Mouse (Mus musculus) limb, embryonic 15.5 days (tissue): ENCODE measurements at regions not wholly inside any gene's neighbourhood (a gene's known extent, or its start where the extent isn't known, plus 50 kb on each side); places are given as distances from the start of the nearest gene placed in this dataset.
"Not testable (repeated sequence)": the region's sequence is repeated elsewhere in the genome, so short reads cannot be mapped to it uniquely, and the experiment has no call there.

ENCODE experiments used
- ATAC-seq: fragments of 200-750 bp; cut with Nextera tagmentation; 2 replicates; pipeline ENCODE4 v1.8.0; 2017; ENCODE audit warnings: low read depth, moderate TSS enrichment; ENCODE audit not compliant: insufficient number of reproducible peaks, low FRiP score, low TSS enrichment
- H3K27ac ChIP-seq: fragments of 300-500 bp; sonication (generic); 2 replicates; pipeline ENCODE4 v1.5.1; 2015; ENCODE audit warnings: moderate library complexity, mild to moderate bottlenecking, inconsistent platforms
- H3K27me3 ChIP-seq: fragments of 300-500 bp; sonication (generic); 2 replicates; pipeline ENCODE4 v1.6.1; 2015; ENCODE audit warnings: inconsistent platforms
- H3K36me3 ChIP-seq: fragments of 300-500 bp; sonication (generic); 2 replicates; pipeline ENCODE4 v1.6.1; 2015; ENCODE audit warnings: inconsistent platforms
- H3K4me1 ChIP-seq: fragments of 300-500 bp; sonication (generic); 2 replicates; pipeline ENCODE4 v1.6.1; 2015; ENCODE audit warnings: inconsistent platforms
- H3K4me2 ChIP-seq: fragments of 300-500 bp; sonication (generic); 2 replicates; pipeline ENCODE4 v1.6.1; 2015; ENCODE audit warnings: mild to moderate bottlenecking, inconsistent platforms
- H3K4me3 ChIP-seq: fragments of 300-500 bp; sonication (generic); 2 replicates; pipeline ENCODE4 v1.5.1; 2015; ENCODE audit warnings: mild to moderate bottlenecking, inconsistent platforms
- H3K9ac ChIP-seq: fragments of 300-500 bp; sonication (generic); 2 replicates; pipeline ENCODE4 v1.6.1; 2015; ENCODE audit warnings: inconsistent platforms
- H3K9me3 ChIP-seq: fragments of 300-500 bp; sonication (generic); 2 replicates; pipeline ENCODE4 v1.6.1; 2016; ENCODE audit warnings: inconsistent platforms
- WGBS: fragments of 180-500 bp; shearing (Covaris S2); methylation state at CpG from one replicate; pipeline ENCODE4 v1.1.7; 2015; 5-methylcytosine and 5-hydroxymethylcytosine counted together

DNA sequence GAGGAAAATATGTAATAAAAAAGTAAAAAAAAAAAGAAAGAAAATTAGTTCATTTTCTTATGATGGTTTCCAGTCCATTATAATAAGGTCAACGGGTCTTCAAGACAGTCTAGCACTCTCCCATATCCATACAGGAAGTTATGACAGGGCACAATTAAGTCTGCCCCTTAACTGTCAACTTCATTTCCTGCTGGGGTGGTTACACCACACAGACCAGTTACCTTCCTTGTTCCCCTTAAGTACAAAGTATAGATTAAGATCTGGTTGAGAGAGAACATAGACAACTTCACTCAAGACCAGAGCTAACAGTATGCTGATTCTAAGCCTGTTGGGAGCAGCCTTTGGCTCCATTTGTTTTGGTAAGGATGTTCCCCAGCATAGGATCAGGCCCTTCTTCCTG lies 855.2 kb upstream of the Olfr1507 start:
- H3K9ac ChIP-seq, H3K9me3 ChIP-seq, H3K27me3 ChIP-seq, H3K36me3 ChIP-seq, H3K4me1 ChIP-seq, H3K4me2 ChIP-seq, H3K27ac ChIP-seq, ATAC-seq, H3K4me3 ChIP-seq: not testable (repeated sequence)
- 75% methylated on average over 1 of the region's 1 CpGs for WGBS

GRCm38 (mm10) chr14:53349111-53349510 lies 853.6 kb upstream of the Olfr1507 start:
- not testable (repeated sequence) for H3K4me2 ChIP-seq, H3K4me1 ChIP-seq, H3K9ac ChIP-seq, H3K27ac ChIP-seq, H3K27me3 ChIP-seq, H3K36me3 ChIP-seq, H3K9me3 ChIP-seq, ATAC-seq, H3K4me3 ChIP-seq

DNA sequence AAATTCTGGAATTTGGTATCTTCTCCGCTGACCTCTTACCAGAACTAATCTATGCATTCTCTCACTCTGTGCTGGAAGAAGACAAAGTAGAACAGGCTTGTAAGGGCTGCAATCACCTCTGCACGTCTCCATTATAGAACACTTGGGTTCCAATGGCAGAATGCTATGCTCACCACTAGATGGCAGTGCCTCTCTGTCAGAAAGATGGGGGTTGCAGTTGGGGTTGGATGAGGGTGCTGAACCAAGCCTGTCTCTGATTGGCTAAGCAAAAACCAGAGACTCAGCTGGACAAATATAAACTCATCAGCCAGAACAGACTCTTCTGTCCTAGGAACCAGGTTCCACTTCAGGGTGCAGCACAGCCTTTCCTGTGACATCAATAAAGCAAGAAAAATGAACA lies 850.0 kb upstream of the Olfr1507 start:
- WGBS = 44% methylated on average over 2 of the region's 2 CpGs
- H3K9ac ChIP-seq, H3K27me3 ChIP-seq, H3K9me3 ChIP-seq, ATAC-seq, H3K4me3 ChIP-seq, H3K4me2 ChIP-seq, H3K4me1 ChIP-seq, H3K27ac ChIP-seq, H3K36me3 ChIP-seq: not testable (repeated sequence)

DNA sequence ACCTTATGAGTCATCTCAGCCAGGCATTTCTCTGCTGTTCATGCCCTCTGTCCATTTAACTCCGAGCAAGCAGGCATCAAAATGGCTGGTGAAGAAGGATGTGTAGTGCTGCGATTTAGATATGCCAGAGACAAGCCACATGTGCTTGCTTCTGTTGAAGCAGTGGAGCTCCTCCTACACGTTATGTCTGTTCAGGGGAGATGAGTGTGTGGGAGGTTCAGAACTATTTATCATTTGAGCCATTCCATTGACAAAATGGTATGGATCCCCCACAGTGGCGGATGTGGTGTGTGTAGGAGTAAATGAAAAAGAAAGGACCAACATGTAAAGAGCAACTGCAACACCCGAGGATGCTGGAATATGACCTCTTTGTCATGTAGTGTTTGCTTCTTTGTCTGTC lies 848.3 kb upstream of the Olfr1507 start:
- not testable (repeated sequence) for H3K27ac ChIP-seq, ATAC-seq, H3K4me1 ChIP-seq, H3K9ac ChIP-seq, H3K4me2 ChIP-seq, H3K9me3 ChIP-seq, H3K4me3 ChIP-seq, H3K36me3 ChIP-seq, H3K27me3 ChIP-seq
- WGBS = 67% methylated on average over 5 of the region's 5 CpGs

- ATAC-seq, H3K27ac ChIP-seq, H3K9me3 ChIP-seq, H3K27me3 ChIP-seq, H3K36me3 ChIP-seq, H3K4me1 ChIP-seq, H3K4me3 ChIP-seq, H3K9ac ChIP-seq, H3K4me2 ChIP-seq: not testable (repeated sequence)
- WGBS = 71% methylated on average over 1 of the region's 4 CpGs
Measured at GRCm38 (mm10) chr14:53339167-53339566, 843.6 kb upstream of the Olfr1507 start.

GRCm38 (mm10) chr14:53337446-53337845 lies 841.9 kb upstream of the Olfr1507 start:
- H3K27me3 ChIP-seq, H3K4me3 ChIP-seq, H3K27ac ChIP-seq, H3K4me2 ChIP-seq, ATAC-seq, H3K9ac ChIP-seq, H3K36me3 ChIP-seq, H3K9me3 ChIP-seq, H3K4me1 ChIP-seq: not testable (repeated sequence)
- 54% methylated on average over 5 of the region's 8 CpGs for WGBS

DNA sequence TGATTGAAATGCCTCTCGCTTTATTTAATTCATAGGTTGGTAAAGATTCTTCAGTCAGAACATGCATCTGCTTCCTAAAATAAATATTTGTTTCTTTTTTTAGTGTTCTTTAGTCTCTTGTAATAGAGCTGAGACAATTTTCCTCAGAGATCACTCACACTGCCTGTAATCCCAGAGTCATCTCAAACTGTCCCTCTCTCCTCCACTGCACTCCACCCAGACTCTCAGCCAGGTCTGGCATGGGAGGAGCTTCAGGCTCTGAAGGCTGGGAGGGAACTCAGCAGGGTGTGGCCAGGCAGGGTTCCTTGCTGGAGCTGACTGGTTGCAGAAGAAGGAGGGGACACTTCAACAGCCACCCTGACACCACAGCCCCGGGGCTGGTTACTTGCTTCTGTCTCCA lies 841.2 kb upstream of the Olfr1507 start:
- not testable (repeated sequence) for H3K36me3 ChIP-seq, H3K4me2 ChIP-seq, H3K27me3 ChIP-seq, H3K27ac ChIP-seq, H3K4me1 ChIP-seq, H3K9me3 ChIP-seq, ATAC-seq, H3K9ac ChIP-seq, H3K4me3 ChIP-seq
- WGBS = 0% methylated on average over 1 of the region's 2 CpGs

- not testable (repeated sequence) for H3K4me2 ChIP-seq, H3K4me3 ChIP-seq, H3K27ac ChIP-seq, H3K36me3 ChIP-seq, ATAC-seq, H3K9me3 ChIP-seq, H3K27me3 ChIP-seq, H3K4me1 ChIP-seq, H3K9ac ChIP-seq
- WGBS = no CpG with 5 or more reads among the region's 4 CpGs
Measured at GRCm38 (mm10) chr14:53334451-53334850, 838.9 kb upstream of the Olfr1507 start.

DNA sequence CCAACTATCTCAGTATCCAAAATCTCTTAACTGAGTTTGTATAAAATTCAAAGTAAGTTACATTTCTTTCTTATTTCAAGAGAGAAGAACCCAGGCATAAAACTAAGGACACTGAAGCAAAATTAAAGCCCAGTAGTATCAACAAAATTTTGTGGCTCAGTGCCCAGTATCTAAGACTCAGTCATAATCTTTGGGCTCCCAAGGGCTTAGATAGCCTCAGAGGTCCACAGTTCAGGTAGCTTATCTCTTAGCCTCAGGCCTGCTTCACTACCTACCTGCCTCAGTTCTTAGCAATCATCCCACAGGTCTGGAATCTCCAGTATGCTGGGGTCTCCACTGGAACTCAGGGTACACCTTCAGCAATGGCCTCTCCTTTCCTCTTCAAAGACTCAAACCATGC lies 835.6 kb upstream of the Olfr1507 start:
- ATAC-seq, H3K9me3 ChIP-seq, H3K4me3 ChIP-seq, H3K9ac ChIP-seq, H3K27me3 ChIP-seq, H3K36me3 ChIP-seq, H3K4me2 ChIP-seq, H3K27ac ChIP-seq, H3K4me1 ChIP-seq: not testable (repeated sequence)

DNA sequence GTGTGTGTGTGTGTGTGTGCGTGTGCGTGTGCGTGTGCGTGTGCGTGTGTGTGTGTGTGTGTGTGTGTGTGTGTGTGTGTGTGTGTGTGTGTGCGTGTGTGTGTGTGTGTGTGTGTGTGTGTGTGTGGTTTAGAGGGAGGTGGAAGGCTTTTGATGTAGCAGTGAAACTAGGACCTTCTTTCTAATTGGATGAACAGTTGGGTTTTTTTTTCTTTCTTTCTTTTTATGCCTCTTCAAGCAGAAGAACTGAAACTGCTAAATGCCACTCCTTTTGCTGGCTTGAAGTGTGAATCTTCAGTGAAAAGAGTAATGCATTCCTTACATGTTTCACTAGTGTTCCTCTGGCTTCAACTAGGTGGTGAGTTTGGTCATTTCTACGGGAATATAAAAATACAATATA lies 828.8 kb upstream of the Olfr1507 start:
- not testable (repeated sequence) for H3K4me3 ChIP-seq, H3K9me3 ChIP-seq, H3K9ac ChIP-seq, H3K27ac ChIP-seq, ATAC-seq, H3K36me3 ChIP-seq, H3K27me3 ChIP-seq, H3K4me2 ChIP-seq, H3K4me1 ChIP-seq
- WGBS = no CpG with 5 or more reads among the region's 7 CpGs

GRCm38 (mm10) chr14:53318512-53319309 lies 823.2 kb upstream of the Olfr1507 start:
- H3K9me3 ChIP-seq, H3K36me3 ChIP-seq, H3K9ac ChIP-seq, H3K27ac ChIP-seq, H3K4me3 ChIP-seq, H3K4me2 ChIP-seq, H3K4me1 ChIP-seq, ATAC-seq, H3K27me3 ChIP-seq: not testable (repeated sequence)
- no CpG with 5 or more reads among the region's 9 CpGs for WGBS

GRCm38 (mm10) chr14:53312490-53312889 lies 816.9 kb upstream of the Olfr1507 start:
- not testable (repeated sequence) for H3K9ac ChIP-seq, H3K4me3 ChIP-seq, H3K27me3 ChIP-seq, H3K27ac ChIP-seq, H3K9me3 ChIP-seq, H3K36me3 ChIP-seq, H3K4me1 ChIP-seq, ATAC-seq, H3K4me2 ChIP-seq
- 56% methylated on average over 1 of the region's 1 CpGs for WGBS

- no CpG with 5 or more reads among the region's 3 CpGs for WGBS
- H3K4me3 ChIP-seq, H3K27ac ChIP-seq, H3K36me3 ChIP-seq, H3K4me1 ChIP-seq, ATAC-seq, H3K4me2 ChIP-seq, H3K9me3 ChIP-seq, H3K27me3 ChIP-seq, H3K9ac ChIP-seq: not testable (repeated sequence)
Measured at GRCm38 (mm10) chr14:53303179-53303578, 807.6 kb upstream of the Olfr1507 start.
